Mouse (Mus musculus): ENCODE results near the gene 4930455H04Rik.

GRCm38 (mm10) chr3:116993011-116993410 lies 24.9 kb downstream of the 4930455H04Rik start:
- TF ChIP-seq CTCF (IDR thresholded peaks at IDR 0.05; ENCODE audit: borderline replicate concordance, extremely low read depth, insufficient read depth, insufficient read length), result no peak
- no peak for TF ChIP-seq POLR2A (IDR thresholded peaks at IDR 0.05; ENCODE audit: borderline replicate concordance, extremely low read depth, insufficient read depth, insufficient read length, poor library complexity, severe bottlenecking)

Measured in brain, embryonic 14.5 days (tissue).